Mouse (Mus musculus) thymus, postnatal 10 days (tissue): ENCODE results near the gene Pou2f2.

Source experiments
- DNase-seq, 2 experiments: peaks; one replicate each; pipeline ENCODE4 v3.0.0; 2021; ENCODE audit warnings: low spot score in 2 of 2

Gene Pou2f2

DNA sequence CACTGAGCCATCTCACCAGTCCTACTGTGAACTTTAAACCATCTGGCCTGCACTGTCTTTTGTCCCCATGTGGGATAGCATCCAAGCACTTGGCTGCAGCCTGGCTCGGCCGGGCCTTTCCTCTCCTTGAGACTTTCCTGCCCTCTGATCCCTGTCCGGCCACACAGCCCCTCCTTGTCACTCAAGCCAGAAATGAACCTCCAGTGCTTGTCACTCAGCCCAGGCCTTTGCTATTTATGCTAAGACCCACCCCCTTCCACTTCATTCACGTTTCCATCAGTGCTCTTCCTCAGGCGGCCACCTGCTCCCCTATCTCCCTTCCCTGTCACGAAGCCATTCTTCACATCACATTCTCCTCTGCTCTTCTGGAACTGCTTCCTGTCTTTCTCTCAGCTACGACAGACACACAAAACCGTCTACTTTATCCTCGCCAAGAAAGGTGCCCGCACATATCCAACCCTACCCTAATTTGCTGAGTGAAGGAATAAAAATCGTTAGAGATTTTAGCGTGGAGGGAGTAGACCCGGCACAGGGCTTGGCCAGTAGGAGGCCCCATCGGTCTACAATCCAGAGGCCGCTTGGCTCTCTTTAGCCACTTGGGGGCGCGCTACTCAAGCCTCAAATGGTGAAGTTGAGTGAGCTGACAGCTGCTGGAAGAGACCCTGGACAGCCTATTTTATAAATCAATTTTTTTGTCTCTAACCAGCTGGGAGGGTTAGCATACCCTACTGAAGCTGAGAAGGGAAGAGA, 73.9 kb downstream of the Pou2f2 start:
- DNase-seq: peak; percentile 61 to 90

DNA sequence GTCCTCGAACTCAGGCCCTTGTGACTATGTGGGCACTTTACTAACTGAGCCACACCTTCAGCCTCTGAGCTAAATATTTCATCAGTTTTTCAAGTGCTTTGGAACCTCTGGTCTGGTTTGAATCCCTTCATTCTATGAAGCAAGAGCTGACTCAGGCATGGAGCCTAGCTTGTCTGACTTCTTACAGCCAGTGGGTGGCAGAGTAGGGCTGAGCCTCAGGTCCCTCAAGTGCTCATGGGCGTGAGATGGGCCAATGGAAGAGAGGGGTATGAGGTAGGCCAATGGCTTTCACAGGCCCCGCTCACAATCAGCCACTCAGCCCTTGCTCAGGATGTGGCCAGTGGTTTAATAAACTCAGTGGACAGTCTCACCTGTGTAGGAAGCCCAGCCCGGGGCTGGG, 79.9 kb downstream of the Pou2f2 start:
- no peak for DNase-seq

DNA sequence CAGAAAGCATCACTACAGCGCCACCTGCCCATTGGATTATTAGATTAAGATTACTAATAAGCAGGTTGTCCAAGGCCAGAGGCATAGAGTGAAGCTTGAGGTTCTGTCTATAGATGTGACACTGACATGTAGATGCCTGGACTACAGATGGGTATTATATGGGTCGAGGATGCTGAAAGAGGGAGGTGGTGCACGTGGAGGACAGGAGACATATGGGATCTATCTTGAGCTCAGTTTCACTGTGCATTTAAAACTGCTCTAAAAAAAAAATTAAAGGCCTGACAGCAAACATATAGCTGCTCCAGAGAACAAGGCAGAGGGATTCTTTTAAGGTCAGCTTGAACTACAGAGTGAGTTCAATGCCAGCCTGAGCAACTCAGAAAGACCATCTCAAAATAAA, 81.4 kb downstream of the Pou2f2 start:
- DNase-seq: no peak

DNA sequence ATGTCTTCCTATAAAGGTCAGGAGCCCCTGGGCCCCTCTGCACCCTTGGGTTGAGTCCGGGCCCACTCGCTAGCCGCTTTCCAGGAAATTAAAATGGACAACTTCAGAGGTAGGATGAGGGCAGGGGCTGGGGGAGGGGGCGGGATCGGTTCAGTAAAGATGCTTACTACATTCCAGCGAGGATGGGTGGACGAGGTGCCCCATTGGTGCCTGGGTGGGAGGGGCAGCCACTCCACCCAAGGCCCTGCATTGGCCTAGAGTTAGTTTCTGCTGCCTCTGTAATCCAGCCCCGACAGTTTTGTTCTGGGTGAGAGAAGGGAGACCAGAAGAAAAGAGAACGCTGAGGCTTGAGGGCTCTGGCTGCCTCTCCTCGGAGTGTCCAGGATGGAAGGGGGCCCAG, 89.7 kb downstream of the Pou2f2 start:
- DNase-seq: no peak

DNA sequence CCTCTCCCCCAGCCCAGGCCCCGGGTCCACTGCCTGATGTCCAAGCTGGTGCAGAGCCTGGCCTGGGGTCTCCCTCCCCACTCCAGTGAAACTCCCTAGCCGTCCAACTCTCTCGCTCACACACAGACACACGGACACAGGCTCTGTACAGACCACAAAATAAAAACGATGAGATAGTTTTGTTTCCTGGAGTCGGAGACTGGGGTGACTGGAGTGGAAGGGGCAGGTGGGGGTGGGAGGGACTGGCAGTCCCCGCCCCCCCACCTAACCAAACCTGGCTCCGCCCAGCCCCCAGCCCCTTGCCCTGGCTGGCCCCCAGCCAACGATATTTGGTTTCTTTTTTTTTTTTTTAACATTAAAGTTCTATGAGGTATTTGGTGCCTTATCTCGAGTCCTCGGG, 90.6 kb downstream of the Pou2f2 start:
- no peak for DNase-seq

DNA sequence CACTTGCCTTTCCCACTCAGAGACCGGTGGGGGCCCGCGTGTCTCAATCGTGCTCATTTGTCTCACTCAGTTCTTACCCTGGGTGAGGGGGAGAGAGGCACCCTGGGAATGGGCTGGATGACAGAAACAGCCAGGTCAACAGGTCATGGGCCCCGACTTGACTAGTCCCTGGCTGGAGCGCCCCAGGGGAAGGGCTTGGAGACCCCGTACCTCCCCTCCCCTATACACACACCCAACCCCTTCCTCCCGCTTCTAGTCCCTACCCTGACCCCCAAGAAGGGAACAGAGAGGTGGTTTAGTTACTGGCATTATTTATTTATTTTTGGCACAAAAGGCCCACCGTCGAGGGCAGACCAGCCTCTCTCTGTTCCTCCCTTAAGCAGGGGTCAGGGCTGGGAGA, 91.0 kb downstream of the Pou2f2 start:
- no peak for DNase-seq

DNA sequence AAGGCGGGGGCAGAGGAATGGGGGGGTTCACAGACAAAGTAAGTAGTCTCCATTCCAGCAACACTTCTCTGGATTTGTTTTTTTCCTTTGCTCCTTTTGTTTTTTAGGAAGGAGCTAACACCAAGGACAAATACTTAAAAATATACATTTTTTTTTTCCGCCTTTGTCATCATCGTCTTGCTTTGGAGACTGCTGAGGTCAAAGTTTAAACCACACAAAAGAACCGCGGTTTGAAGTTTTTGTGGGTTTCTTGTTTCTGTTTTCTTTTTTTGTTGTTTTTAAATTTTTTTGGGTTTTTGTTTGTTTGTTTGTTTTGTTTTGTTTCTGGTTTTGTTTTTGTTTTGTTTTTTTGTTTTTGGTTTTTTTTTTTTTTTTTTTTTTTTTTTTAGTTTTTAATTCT, 91.6 kb downstream of the Pou2f2 start:
- no peak for DNase-seq

DNA sequence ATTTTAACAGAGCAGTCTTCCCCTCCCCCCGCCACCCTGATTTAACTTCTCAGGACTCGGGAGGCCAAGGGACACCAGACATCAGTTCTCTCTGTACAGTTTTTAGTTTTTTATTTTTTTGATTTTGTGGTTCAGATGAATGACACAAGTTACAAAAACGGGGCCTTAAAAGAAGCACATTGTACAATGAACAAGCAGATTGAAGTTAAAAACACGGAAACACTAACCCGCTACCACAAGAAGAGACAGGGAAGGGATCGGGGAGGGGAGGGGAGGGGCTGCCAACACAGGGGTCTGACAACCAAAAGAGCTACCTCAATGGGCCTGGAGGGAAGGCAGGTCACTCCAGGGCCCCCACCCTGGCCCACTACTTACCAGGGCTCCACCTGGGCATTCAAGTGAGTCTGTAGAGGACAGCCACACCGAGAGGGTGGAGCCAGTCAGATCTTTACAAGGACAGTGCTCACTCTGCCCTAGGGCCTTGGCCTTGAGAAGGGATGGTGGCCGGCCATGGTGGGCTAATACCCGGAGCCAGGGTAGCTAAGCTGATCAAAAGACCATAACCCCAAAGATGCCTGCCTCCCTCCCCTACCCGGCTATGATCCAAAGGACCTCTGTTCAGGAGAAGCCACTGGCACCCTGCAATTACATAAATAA, 92.1 kb downstream of the Pou2f2 start:
- DNase-seq: no peak

DNA sequence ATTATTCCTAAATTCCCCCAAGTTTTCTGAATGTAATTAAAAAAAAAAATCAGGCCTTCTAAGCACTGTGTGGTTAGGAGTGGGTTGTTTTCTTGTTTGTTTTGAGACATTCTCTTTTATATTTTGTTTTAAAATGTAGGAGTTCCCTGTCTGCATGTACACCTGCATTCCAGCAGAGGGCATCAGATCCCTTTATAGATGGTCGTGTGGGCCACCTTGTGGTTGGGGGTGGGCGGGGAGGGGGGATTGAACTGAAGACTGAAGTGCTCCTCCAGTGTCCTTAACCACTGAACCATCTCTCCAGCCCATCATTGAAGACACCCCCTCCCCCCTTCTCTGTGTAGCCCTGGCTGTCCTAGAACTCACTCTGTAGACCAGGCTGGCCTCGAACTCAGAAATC, 92.9 kb downstream of the Pou2f2 start:
- no peak for DNase-seq

DNA sequence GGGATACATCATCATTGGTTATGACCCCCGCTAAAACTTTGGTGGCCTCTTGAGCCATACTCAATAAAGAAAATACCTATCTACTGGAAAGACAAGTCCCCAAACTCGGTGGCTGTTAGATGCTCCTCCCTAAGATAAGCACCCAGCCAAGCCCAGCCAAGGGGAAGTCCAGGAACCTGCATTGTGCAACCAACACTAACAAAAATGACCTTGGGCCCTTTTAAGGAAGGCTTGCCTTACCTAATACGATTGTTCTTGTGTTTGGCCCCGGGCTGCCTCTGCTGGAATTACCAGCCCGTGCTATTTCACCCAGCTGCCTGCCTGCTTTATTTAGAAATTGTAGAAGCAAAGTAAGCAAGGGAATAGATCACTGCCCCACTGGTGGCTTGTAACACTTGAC, 94.9 kb downstream of the Pou2f2 start:
- no peak for DNase-seq

DNA sequence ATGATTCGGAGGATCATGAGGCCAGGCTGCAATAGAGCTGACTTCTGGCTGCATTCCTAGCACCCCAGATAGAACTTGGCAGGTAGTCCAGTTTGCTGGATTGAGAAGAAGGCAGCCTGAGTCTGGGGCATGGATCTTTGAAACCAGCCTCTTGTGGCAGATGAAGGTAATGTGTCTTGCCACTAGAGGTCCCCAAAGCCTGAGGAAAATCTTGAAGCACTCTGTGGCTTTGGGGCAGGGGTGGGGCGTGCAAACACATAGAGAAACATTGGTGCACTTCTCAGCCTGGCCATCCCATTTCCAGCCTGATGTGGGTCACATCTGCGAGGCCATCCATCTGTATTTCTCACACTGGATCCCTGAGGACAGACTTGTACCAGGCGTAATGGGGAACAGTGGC, 97.0 kb downstream of the Pou2f2 start:
- DNase-seq: peak in 1 of 2 experiments; percentile 49

DNA sequence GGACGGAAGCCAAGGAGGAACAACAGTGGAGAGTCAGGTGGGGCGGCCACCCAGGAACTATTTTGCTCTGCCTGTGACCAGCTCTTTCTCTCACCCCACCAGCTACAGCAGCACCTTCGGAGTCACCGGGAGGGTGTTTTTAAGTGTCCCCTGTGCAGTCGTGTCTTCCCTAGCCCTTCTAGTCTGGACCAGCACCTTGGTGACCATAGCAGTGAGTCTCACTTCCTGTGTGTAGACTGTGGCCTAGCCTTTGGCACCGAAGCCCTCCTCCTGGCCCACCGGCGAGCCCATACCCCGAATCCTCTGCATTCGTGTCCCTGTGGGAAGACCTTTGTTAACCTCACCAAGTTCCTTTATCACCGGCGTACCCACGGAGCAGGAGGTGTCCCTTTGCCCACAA, 99.1 kb downstream of the Pou2f2 start:
- no peak for DNase-seq

DNA sequence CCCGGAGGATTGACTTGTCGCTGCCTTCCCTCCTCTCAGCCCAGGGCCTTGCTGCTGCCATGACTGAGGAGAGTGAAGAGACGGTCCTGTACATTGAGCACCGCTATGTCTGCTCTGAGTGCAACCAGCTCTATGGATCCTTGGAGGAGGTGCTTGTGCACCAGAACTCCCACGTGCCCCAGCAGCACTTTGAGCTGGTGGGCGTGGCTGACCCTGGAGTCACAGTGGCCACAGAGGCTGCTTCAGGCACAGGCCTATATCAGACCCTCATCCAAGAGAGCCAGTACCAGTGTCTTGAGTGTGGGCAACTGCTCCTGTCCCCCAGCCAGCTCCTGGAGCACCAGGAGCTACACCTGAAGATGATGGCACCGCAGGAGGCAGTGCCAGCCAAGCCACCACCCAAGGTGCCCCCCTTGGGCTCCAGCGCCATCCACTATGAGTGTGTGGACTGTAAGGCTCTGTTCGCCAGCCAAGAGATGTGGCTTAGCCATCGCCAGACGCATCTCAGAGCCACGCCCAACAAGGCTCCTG, 100.0 kb downstream of the Pou2f2 start:
- DNase-seq: no peak

DNA sequence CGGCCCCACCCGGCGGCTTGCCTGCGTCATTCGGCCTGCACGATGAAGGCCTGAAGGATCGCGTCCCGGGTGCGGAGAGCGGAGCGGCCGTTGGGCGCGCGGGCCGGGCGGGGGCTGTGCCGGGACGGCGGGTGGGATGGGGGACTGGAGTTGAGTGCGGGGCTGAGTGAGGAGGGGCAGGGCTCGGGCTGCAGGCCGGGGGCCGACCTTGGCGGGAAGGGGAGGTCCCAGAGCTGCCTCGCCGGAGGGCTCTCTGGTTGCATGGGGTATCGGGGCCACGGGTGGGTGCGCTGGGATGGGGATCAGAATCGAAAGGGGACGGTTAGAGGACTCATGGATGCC, 102.1 kb downstream of the Pou2f2 start:
- DNase-seq: no peak

DNA sequence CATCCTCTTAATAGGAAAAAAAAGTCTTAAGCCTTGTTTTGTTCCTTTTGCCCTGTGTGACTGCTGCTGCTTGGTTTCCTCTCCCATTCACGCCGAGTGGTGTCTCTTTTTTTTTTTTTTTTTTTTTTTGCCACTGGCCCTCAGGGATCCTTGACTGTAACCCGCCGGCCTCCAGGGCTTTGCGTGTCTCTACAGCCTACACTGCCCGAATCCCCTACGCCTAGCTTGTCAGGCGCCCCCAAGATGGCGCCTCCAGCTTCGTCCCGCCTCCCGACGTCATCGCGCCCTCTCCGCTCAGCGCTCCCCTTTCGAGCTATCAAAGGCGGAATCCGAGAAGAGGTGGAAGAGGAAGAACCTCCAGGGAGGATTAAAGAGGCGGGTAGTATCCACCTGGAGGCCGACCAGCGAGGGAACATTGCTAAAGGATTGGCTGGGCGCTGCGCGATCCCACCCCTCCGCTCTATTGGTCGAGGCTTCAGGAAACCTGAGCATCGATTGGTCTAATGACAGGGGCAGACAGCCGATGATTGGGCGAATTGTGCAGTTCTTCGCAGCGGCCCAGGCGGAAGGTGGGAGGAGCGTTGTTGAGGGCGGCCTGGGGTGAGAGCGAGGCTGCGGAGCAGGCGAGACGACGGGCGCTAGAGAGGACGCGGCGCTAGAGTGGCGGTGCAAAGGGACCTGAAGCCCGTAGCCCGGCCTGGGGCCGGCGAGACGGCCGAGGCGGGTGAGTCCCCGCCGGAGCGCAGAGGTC, 102.7 kb downstream of the Pou2f2 start:
- peak; percentile 94 to 98 for DNase-seq

DNA sequence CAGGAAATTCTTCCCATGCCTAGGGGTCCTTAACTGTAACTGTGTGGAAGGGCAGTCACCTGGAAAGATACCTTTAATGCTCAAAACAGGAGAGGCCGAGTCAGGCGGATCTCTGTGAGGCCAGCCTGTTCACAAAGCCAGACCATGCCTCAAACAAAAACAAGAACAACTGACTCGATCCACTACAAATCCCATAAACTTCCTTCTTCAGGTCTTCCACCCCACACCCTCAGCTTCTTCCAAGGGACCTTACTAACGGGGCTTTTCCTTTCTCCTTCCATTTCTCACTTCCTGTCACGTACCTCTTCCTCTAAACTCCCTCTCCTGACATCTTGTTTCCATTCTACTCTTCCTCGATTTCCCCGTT, 103.2 kb downstream of the Pou2f2 start:
- DNase-seq: no peak

DNA sequence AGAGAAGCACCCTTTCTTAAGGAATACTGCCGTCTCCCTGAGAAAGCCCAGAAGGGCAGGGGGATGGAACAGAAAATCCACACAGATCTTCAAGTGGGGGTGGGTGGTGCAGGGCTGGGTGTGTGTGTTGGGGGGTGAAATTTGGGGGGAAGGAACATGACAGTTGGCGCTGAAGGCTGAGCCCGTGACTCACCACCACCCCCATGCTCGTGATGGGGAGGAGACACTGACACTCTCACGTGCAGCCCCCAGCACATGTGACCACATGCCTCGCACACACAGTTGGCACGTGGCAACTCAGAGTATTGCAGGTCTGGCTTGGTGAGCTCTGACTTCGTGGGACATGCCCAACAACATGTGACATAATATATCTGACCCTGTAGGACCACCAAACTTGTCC, 105.6 kb downstream of the Pou2f2 start:
- no peak for DNase-seq

DNA sequence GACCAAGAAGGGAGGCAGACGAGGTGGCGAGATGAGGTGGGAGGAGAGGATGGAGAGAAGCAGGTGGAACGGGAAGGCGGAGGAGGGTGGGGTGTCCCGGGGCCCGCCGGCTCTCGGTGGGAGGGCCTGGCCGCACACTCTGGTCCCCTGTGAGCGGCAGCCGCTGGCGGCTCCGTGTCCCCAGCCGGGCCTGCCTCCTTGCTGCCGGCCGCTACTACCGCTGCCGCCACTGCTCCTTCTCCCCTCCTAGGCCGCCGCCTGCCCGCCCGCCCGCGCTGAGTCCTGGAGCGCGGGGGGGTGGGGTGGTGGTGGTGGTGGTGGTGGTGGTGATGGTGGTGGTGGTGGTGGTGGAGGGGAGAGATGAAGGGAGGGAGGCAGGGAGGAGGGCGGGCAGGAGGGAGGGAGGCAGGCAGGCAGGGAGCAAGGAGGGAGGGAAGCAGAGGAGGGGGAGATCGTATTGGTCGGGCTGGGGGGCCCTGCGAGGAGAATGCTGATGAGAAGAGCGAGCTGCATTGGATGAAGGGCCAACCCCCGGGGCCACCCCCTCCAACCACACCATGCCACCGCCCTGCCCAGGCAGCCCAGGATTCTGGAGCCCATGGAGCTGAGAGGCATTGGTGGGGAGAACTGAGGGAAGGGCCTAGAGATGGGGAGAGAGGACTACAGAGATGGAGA, 106.7 kb downstream of the Pou2f2 start:
- DNase-seq: no peak

DNA sequence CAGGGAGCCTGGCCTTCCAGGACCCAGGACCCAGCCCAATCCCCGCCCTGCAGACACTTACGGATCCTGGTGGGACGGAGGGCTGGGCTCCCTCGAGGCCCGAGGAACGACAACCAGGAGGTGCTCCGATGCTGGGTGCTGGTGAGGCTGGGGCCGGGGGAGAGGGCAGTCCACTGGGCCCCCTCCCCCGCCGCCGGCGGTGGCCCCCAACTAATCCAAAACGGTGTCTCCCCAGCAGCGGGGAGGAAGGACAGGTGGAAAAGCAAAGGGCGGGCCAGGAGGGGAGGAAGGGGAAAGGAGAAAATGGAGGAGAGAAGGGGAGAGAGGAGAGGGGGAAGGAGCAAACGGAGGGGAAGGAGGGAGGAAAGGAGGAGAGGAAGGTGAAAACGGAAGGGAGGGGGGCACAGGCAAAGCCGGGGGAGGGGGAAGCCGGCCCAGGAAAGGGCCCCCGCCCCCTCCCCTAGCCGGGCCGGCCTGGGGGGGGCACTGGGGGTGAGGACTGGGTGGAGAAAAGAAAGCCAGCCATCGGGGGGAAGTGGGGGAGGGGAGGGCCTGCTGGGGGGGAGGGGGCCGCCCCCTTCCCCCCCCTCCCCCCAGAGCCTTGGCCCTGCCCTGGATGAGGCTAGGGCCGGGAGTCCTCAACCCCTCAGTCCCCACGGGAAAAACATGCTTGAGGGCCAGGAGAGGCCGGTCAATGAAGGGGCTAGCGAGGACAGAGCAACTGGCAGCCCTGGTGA, 107.4 kb downstream of the Pou2f2 start, which contains the start of the genes Grik5 and Zfp574:
TSS of gene Grik5 (minus strand) at position 368 of the 737 bp plus-strand sequence.
TSS of gene Zfp574 (plus strand) at position 589 of the 737 bp plus-strand sequence.
- DNase-seq: no peak

DNA sequence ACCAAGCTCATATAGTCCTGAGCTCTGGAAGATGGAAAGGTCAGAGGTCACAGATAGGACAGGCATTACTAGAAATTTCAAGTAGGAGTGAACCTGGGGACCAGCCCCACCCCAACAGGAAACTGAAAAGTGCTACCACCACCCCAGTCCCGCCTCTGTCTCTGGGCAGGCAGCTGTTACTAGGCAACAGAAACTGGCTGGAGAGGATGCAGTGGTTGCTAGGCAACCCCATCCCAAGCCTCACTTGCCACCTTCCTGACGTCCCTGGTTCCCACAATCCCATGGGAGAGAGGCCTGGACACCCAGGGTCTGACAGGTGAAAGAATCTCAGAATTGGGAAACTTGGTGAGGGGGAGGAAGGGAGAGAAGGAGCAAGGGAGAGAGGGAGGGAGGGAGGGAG, 110.8 kb downstream of the Pou2f2 start:
- DNase-seq: no peak

DNA sequence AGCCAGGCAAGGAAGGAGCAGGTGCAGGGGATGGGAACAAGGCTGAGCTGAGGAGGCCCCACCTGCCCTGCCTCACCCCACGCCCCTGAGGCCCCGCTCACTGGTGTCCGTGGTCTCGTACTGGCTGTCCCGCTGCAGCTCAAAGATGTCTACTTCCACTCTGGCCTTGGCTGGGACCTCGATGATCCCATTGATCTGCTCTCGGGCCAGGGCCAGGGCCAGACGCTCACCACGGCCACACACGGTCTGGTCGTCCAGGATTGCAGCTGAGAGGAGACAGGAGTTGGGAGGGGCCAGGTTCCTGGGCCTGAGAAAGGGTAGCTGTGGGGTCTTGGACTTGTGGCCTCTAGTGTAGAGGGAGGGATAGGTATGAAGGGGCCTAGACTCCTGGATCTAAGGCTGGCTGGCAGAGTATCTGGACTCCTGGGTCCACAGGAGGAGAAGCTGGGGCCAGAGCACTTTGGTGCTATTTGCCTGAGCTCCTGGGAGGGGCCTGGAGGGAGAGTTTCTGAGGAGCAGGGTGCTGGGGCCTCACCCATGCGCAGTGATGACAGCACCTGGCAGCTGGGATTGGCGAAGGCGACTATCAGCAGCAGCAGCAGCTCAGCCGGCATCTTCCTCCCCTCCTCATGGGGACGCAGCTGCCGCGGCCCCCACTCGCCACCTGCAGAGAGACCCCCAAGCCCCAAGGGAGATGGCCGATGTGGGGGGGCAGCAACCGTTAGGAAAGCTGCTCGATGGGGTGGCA, 111.4 kb downstream of the Pou2f2 start:
- DNase-seq: no peak
